Mouse (Mus musculus): ENCODE results near the gene E330014E10Rik. TPM values are rescaled to one million over a fixed set of nuclear protein-coding genes. Genes with fewer than 3 reads are reported as not detected.
"Not testable (repeated sequence)": the region's sequence is repeated elsewhere in the genome, so short reads cannot be mapped to it uniquely, and the experiment has no call there.

E330014E10Rik gene
- total RNA-seq (2021) (not detected), polyA plus RNA-seq (2012; rRNA removed) (not detected in 2 replicates)
- long read RNA-seq: 0 reads

GRCm38 (mm10) chr5:95775690-95776089 lies at the start of gene E330014E10Rik:
E330014E10Rik (plus strand) TSS chr5:95775990.
- not testable (repeated sequence) for DNase-seq

- DNase-seq: not testable (repeated sequence)
Measured at GRCm38 (mm10) chr5:95736073-95736472, 39.7 kb upstream of the E330014E10Rik start, which contains the start of gene Gm7978. Gm7978 (minus strand) TSS chr5:95736173.

GRCm38 (mm10) chr5:95741714-95742113 lies 34.1 kb upstream of the E330014E10Rik start, which contains the start of gene Gm7982:
Gm7982 (plus strand) TSS chr5:95742014.
- DNase-seq: not testable (repeated sequence)

- peak; percentile 15 for DNase-seq
Measured at GRCm38 (mm10) chr5:95810841-95811240, 35.1 kb downstream of the E330014E10Rik start.

GRCm38 (mm10) chr5:95836580-95836979 lies 60.8 kb downstream of the E330014E10Rik start:
- no peak for DNase-seq

- DNase-seq: no peak
Measured at GRCm38 (mm10) chr5:95854030-95854429, 78.2 kb downstream of the E330014E10Rik start.

Other genes starting within 250 kb of the E330014E10Rik start
- not detected for gene Gm7971, start 181.1 kb upstream of the E330014E10Rik start, total RNA-seq (2021)
- not detected in 2 replicates for gene Gm7971, start 181.1 kb upstream of the E330014E10Rik start, polyA plus RNA-seq (2012; rRNA removed)
- gene Gm7978, start 39.8 kb upstream of the E330014E10Rik start, total RNA-seq (2021): not detected
- gene Gm7978, start 39.8 kb upstream of the E330014E10Rik start, polyA plus RNA-seq (2012; rRNA removed): not detected in 2 replicates
- not detected for gene Gm7982, start 34.0 kb upstream of the E330014E10Rik start, total RNA-seq (2021)
- gene Gm7982, start 34.0 kb upstream of the E330014E10Rik start, polyA plus RNA-seq (2012; rRNA removed): not detected in 2 replicates
- 1 to 10 TPM; 3.6 to 4.5 TPM for gene Cxcl13, start 181.0 kb downstream of the E330014E10Rik start, total RNA-seq (2021)
- not detected in 2 replicates for gene Cxcl13, start 181.0 kb downstream of the E330014E10Rik start, polyA plus RNA-seq (2012; rRNA removed)